Mouse (Mus musculus) telencephalon, adult 2 months (tissue): ENCODE data around the gene Ap1g1.
"Not testable (repeated sequence)": the region's sequence is repeated elsewhere in the genome, so short reads cannot be mapped to it uniquely, and the experiment has no call there.

Source experiments
- DNase-seq: peaks from one replicate; pipeline ENCODE4 v3.0.0-alpha.2; 2011; ENCODE audit warnings: low read depth, low spot score

Gene Ap1g1

GRCm38 (mm10) chr8:109865536-109865935, 87.2 kb downstream of the Ap1g1 start:
- peak; percentile 50 for DNase-seq

GRCm38 (mm10) chr8:109866690-109867089, 88.3 kb downstream of the Ap1g1 start:
- DNase-seq = no peak

GRCm38 (mm10) chr8:109868003-109868679, 89.8 kb downstream of the Ap1g1 start, which contains the start of gene Phlpp2:
Gene Phlpp2, plus strand, starts transcription at chr8:109868542.
- DNase-seq = peak; percentile 90

DNA sequence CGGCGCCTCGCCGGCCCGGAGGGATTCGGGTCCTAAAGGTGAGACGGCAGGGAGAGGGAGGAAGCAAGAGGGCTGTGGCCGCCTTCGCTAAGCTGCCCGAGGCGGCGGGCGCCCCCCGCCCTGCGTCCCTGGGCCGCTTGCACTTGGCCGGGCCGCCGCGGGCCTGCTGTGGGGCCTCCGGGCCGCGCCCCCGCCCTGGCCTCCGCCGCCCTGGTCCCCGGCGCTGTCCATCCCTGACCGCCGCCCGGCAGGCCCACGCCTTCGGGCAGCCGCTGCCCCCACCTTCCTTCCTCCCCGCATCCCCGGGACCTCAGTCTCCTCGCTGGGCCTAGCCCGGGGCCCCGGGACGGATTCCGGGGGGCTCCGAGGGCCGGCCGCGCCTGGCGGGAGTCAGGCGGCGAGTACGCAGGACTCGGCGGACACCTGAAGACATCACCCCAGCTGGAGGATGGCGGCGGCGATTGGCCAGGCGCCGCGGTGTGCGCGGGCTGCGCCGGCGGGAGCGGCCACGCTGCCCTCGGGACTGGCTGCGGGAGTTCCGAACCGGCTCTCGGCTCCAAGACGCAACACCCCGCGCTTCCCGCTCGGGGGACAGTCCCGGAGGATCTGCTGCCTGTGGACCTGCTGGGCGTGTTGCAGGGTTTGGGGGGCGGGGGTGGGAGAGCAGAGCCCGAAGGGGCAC, 90.5 kb downstream of the Ap1g1 start:
- no peak for DNase-seq

- DNase-seq = no peak
Observed at GRCm38 (mm10) chr8:109871056-109871455, 92.7 kb downstream of the Ap1g1 start.

- not testable (repeated sequence) for DNase-seq
Observed at GRCm38 (mm10) chr8:109873800-109874199, 95.4 kb downstream of the Ap1g1 start.

GRCm38 (mm10) chr8:109880012-109880662, 101.8 kb downstream of the Ap1g1 start:
- DNase-seq = no peak

GRCm38 (mm10) chr8:109885294-109885693, 106.9 kb downstream of the Ap1g1 start:
- no peak for DNase-seq

GRCm38 (mm10) chr8:109889211-109889610, 110.9 kb downstream of the Ap1g1 start:
- no peak for DNase-seq

DNA sequence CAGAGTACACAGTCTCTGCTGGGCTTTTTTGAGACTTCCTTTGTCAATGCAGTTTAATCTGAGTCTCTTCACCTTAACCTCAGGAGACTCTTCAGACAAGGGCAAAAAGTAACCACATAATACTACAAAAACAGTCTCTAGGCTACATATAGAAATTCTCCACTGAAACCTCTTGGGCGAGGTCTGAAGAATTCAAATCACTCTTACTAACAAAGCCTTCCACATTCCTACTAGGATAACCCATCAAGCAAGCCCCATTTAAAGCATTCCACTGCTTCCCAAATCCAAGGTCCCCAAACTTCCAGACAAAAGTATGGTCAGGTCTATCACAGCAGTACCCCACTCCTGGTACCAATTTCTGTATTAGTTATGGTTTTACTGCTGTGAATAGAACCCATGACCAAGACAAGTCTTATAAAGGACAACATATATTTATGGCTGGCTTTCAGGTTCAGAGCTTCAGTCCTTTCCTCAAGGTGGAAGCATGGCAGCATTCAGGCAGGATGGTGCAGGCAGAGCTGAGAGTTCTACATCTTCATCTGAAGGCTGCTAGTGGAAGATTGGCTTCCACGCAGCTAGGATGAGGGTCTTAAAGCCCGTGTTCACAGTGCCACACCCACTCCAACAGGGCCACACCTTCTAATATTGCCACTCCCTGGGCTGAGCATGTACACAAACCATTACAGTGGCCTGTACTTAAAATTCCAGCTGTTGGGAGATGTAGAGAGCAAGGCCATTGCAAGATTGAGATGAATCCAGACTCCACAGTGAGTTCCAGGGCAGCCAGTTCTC, 112.6 kb downstream of the Ap1g1 start:
- DNase-seq = no peak

DNA sequence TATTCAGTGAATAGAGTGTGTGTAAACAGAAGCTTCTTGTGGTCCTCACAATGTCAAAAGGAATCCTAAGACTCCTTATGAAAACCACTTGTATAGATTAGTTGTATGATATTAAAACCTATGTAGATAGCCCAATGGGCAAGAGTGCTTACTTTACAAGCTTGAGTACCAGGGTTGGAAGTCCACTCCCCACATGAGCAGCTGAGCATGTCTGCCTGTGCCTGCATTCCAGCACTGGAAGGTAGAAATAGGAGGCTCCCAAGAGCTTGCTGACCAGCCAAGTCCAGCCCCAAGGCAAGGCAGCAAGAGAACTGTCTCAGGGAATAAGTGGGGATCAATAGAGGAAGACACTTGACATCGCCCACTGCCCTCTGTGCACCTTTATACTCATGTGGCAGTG, 116.3 kb downstream of the Ap1g1 start:
- no peak for DNase-seq

- no peak for DNase-seq
Observed at GRCm38 (mm10) chr8:109895355-109895754, 117.0 kb downstream of the Ap1g1 start.

- DNase-seq = no peak
Observed at GRCm38 (mm10) chr8:109902379-109902778, 124.0 kb downstream of the Ap1g1 start.

- peak; percentile 88 for DNase-seq
Observed at GRCm38 (mm10) chr8:109903909-109904469, 125.6 kb downstream of the Ap1g1 start.

DNA sequence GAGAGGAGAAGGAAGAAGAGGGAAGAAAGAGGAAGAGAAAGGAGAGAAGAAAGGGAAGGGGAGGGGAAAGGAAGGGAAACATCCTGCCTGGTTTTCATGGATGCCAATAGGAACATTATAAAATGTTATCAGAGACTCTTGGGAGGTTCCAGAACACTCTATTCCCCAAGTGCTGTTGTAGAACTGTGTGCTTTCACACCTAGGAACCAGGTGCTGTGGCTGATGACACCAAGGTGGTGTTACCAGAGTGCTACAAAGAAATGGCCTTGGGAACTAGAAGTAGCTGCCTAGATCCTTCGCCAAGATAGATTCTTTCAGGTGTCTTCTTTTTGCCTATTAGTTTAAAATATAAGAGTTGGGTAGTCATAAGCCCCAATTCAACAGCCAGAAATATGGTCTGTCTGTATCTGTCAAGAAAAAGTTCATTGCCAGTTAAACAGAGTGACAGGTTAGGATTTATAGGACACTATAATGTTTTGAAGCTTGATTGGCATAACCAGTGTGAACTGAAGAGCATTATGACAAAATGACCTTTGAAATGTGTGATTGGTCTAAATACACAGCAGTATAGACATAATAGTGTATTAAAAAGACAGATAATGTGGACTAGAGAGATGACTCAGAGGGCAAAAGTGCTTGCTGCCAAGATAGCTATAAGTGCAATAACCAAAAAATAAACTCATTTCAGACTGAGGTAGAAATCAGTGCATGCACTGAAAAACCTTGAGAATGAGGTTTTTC, 126.7 kb downstream of the Ap1g1 start:
- DNase-seq = no peak

GRCm38 (mm10) chr8:109906907-109907306, 128.6 kb downstream of the Ap1g1 start:
- no peak for DNase-seq

- no peak for DNase-seq
Observed at GRCm38 (mm10) chr8:109907376-109907775, 129.0 kb downstream of the Ap1g1 start.
